Mouse (Mus musculus) cortical plate, adult 2 months (tissue): Measurements from ENCODE around the gene Tanc1. TPM values are rescaled to one million over a fixed set of nuclear protein-coding genes. Genes with fewer than 3 reads are reported as not detected.

ENCODE experiments used
- H3K27ac ChIP-seq: fragments of 200-500 bp; 2 replicates; pipeline ENCODE4 v1.5.1; 2012; ENCODE audit warnings: low read length, control low read depth, inconsistent platforms; ENCODE audit not compliant: insufficient read depth
- H3K4me1 ChIP-seq: fragments of 200-500 bp; 2 replicates; pipeline ENCODE4 v1.6.1; 2011; ENCODE audit warnings: low read length; ENCODE audit not compliant: control insufficient read depth, insufficient read depth
- H3K4me3 ChIP-seq: fragments of 200-500 bp; 2 replicates; pipeline ENCODE4 v1.5.1; 2011; ENCODE audit warnings: mild to moderate bottlenecking, low read length, control low read depth; ENCODE audit not compliant: insufficient read depth
- CTCF ChIP-seq: fragments of 200-500 bp; IDR thresholded peaks from 2 replicates; pipeline ENCODE4 v1.5.1; 2011; ENCODE audit warnings: mild to moderate bottlenecking, control low read depth, low read length; ENCODE audit not compliant: insufficient read depth; ENCODE audit errors: extremely low read depth
- POLR2A ChIP-seq: fragments of 200-500 bp; IDR thresholded peaks from 2 replicates; pipeline ENCODE4 v1.6.1; 2011; ENCODE audit warnings: mild to moderate bottlenecking, low read length, control low read depth; ENCODE audit not compliant: insufficient read depth; ENCODE audit errors: extremely low read depth
- polyA plus RNA-seq: library from polyadenylated mRNA; depleted of rRNA; stranded (reverse); fragments of >200 nt; gene quantifications from 2 replicates; pipeline ENCODE4 v1.2.3, GENCODE M21; 2012

Tanc1 gene
- polyA plus RNA-seq, 1 experiment: 9.8 TPM

DNA sequence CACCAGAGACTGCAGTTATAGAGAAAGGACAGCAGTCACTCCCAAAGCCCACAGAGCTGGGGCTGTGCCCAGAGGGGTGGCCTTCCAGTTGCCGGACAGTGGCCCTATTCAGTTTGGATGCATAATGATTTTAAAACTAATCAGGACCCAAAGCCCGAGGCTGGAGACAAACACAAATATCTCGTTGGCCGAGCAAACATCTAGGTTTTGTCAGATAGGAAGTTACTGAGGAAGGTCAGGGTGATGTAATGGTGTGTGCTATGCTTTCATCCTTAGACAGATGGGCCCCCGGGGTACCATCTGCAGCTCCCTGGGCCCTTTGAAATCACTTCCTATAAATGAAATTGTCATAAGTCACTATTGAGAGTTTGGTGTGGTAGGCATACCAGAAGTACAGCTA lies 33.0 kb downstream of the Tanc1 start:
- H3K4me1 ChIP-seq: 0 out of 2 replicates have a peak, but pooled peaks cover 1% of the 10 kb centered on the region
- TF ChIP-seq CTCF (no peak), POLR2A (no peak)
- peak overlapping the region; percentile 72 for H3K27ac ChIP-seq

DNA sequence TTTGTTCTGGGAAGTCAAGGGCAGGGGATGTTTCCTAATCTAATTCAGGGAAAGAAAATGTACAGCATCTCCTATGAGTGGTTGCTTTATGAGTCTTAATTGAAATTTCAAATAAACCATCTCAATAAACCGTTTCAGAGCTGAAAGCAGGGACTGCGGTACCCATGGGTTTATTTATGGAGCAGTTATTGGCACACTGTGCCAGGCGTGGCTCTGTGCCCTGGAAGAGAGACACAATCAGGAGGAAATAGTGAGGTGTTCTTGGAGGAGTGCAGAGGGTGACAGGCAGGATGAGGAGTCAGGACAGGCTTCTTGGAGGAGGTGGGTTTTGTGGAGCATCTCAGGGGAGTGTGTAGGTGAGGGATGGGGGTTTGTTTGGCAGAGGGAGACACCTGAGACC lies 33.7 kb downstream of the Tanc1 start:
- TF ChIP-seq CTCF: no peak
- TF ChIP-seq POLR2A: no peak
- 0 out of 2 replicates have a peak, but pooled peaks cover 1% of the 10 kb centered on the region for H3K4me1 ChIP-seq
- H3K27ac ChIP-seq: no peak overlapping the region; the same call in 1 of the 2 replicates
- no peak overlapping the region for H3K4me3 ChIP-seq

More for the DNA sequence above, 33.0 kb downstream of the Tanc1 start:
- H3K4me3 ChIP-seq: no peak overlapping the region

DNA sequence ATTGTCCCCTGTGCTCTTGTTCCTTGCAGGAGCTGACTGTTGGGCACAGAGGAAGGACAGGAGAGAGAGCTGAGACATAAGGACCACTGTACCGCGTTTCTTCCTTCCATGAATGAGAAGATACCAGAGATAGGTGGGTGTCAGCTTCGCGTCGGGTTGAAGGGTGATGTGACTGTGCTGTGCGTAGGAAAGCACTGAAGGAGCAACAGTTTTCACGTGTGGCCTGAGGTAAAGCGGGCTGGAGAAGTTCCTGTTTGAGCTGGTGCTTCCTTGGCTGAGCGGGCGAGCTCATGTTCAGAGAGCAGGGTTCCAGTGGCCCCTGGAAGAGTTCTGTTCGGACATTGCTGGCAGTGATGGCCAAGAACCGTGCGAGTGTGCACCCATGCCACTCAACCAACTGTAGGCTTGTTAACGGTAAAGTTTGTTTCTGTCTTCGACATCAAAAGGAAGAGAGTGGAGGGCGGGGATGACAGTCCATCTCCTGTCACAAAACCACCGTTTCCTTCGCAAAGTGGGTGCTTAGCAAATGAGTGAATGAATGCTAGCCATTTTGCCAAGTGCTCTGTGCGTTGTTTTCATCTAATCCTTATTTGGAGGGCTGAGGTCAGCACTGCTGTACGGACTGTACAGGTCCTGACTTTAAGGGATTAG lies 35.0 kb downstream of the Tanc1 start:
- no peak for TF ChIP-seq CTCF
- TF ChIP-seq POLR2A: no peak
- Histone ChIP-seq H3K4me3 (no peak overlapping the region), H3K4me1 (0 out of 2 replicates have a peak, but pooled peaks cover 1% of the 10 kb centered on the region), H3K27ac (no peak overlapping the region)

DNA sequence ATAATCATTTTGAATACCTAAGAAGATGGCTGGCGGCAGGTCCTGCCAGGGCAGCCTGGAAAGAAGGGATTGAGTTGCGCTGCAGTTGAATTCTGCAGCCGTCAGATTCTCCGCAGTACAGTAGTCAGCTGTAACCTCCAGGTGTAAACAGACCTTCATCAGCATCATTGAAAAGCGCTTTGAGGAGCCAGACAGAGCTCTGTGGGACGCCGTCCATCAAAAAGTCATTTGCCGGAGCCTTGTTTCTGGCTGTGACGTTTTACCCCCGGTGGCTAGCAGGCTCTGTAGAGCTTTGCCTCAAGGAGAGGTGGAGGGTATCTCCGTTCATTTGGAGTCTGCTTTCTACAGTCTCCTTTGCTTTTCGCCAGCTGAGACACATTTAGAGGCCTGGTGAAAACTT lies 36.6 kb downstream of the Tanc1 start:
- Histone ChIP-seq H3K27ac (no peak overlapping the region), H3K4me3 (no peak overlapping the region), H3K4me1 (no peaks in the 10 kb centered on the region)
- TF ChIP-seq CTCF (no peak), POLR2A (no peak)

DNA sequence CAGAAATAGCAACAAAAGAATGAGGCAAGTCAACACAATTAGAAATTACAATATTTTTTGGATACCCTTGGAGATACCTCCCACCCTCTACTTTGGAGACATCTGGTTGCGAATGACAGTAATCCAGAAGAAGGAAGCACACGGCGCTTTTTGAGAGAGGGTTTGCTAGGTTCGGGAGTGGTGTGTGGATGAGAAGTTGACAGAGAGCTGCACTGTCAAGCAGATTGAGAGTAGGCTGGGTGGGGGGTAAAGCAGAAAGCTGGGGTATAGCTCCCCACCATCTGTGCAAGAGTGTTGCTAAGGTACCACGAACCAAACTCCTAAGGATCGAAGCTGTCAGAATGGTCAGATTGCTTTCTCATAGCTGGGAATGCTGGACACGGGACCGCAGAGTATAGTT lies 40.0 kb downstream of the Tanc1 start:
- TF ChIP-seq CTCF (no peak), POLR2A (no peak)
- H3K27ac ChIP-seq: no peak overlapping the region

DNA sequence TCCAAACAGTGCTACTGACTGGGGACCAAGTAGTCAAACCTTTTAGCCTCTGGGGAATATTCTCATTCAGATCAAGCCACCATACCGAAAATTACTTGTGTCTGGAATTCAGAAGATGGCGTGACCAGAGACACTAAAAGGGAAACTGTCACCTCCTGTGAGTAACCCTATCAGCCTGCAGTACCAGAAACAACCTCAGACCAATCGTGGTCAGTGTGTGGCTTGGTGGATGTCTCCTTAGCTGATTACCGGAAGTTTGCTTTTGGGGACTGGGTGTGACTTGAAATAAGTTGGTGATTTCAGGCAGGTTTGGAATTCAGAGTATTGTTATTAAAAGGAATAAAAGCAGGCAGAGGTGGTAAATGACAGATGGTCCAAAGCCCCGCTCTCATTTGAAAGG lies 40.9 kb downstream of the Tanc1 start:
- H3K27ac ChIP-seq: no peak overlapping the region
- no peak for TF ChIP-seq POLR2A
- TF ChIP-seq CTCF: no peak
- H3K4me3 ChIP-seq: no peak overlapping the region
- H3K4me1 ChIP-seq: 0 out of 2 replicates have a peak, but pooled peaks cover 3% of the 10 kb centered on the region

More for the DNA sequence above, 40.0 kb downstream of the Tanc1 start:
- Histone ChIP-seq H3K4me1 (0 out of 2 replicates have a peak, but pooled peaks cover 3% of the 10 kb centered on the region), H3K4me3 (no peak overlapping the region)

DNA sequence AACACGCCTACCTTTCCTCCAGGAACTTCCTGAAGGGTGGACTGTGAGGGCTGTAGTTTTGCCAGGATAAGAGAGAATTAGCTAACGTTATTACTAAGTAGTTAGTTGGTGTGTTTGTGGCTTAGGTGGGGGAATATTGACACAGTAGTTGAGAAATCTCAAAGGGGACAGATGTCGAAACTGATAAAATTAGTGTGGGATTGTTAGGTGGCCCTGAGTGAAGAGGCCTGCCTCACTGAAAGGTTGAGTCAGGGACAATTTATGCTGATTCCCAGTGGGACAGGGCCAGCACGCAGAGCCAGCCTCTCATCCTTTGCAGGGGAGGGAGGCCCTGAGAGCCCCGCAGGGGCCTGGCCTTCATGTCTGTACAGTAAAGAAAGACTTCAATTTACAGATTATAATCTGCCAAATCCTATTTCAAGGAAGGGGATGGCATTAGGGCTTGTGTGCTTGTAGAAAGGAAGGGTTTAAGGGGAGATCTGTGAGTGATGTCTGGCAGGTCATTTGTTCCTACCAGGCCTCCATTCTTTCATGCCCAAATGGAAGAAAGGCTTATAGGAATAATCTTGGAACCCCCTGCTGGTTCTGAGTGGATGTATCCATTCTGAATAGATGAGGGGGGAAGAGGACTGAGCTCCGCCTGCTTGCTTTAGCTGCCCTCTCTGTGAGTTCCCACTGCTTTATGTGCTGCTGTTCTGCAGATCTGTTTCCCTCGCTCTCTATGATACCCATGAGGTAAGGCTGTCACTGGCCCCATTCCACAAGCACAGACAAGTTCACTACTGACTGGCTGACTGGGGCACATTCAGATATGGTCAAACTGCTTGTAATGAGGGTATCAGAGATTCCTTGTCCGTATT lies 41.7 kb downstream of the Tanc1 start:
- no peak for TF ChIP-seq POLR2A
- TF ChIP-seq CTCF: no peak
- Histone ChIP-seq H3K4me3 (no peak overlapping the region), H3K4me1 (0 out of 2 replicates have a peak, but pooled peaks cover 3% of the 10 kb centered on the region), H3K27ac (no peak overlapping the region)

DNA sequence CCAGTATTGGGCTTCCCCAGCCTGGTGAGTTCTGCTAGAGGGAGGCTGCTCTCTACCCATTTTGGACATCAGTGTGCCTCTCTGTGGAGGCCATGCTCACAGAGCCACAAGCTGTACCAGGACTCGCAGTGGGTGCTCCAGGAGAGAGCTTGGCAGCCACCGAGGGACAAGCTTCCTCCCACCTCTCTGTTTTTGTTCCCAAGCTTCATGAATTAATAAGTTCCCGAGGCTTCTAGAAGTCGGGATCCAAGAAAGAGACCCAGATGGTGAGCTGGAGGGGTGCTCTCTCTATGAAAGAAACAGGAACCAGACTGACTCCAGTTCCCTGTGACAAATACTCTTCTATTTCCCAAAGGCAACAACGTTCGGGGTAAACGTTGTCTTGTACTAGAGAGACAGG lies 43.6 kb downstream of the Tanc1 start:
- TF ChIP-seq POLR2A: no peak
- no peak for TF ChIP-seq CTCF
- 0 out of 2 replicates have a peak, but pooled peaks cover 3% of the 10 kb centered on the region for H3K4me1 ChIP-seq
- no peak overlapping the region for H3K27ac ChIP-seq
- H3K4me3 ChIP-seq: no peak overlapping the region

DNA sequence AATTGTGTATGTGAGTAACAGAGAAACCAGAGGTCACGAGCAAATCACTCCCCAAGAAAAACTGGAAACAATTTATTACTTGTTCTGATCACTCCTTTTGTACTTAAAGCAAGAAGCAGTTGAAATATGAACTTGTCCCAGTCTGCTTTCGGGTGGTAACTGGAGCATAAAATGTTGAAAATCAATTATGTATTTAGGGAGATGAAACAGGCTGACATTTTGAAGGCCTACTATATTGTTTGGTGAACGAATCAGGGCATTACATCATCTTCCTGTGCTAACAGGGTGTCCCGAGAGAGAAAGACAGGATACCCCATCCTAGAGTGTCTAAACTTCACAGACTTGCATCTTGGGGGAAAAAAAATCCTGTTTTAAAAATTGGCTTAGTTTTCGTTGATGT lies 44.8 kb downstream of the Tanc1 start:
- Histone ChIP-seq H3K4me1 (0 out of 2 replicates have a peak, but pooled peaks cover 3% of the 10 kb centered on the region), H3K27ac (no peak overlapping the region)
- TF ChIP-seq CTCF: no peak
- no peak for TF ChIP-seq POLR2A

More for the DNA sequence above, 44.8 kb downstream of the Tanc1 start:
- no peak overlapping the region for H3K4me3 ChIP-seq
